Mouse (Mus musculus): ENCODE measurements around the gene F2r.

DNA sequence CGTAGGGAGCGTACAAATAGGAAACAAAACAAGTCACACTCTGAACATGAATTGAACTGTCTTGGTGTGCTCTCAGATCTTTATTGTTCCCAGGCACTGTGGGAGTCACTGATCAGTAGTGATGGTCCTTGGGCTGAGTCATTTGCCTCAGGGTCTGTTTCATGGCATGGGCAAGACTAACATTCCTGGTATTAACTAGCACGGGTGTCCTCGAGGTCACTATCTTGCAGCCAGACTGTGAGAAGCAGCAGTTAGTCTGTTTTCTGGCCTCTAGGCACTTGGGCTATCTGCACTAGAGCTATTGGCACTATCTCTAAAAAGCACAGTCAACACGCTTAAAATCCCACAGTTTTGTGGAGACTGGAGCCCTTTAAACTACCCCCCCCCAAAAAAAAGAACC, 22.4 kb downstream of the F2r start:
- TF ChIP-seq POLR2A (IDR thresholded peaks at IDR 0.05; ENCODE audit: borderline replicate concordance, extremely low read depth, insufficient read depth, insufficient read length, poor library complexity, severe bottlenecking) (no peak), CTCF (IDR thresholded peaks at IDR 0.05; ENCODE audit: borderline replicate concordance, extremely low read depth, insufficient read depth, insufficient read length) (no peak)
